Mouse (Mus musculus) liver, adult 2 months (tissue): ENCODE data around the gene Wwox.

ENCODE experiments used
- CTCF ChIP-seq: fragments of 200-500 bp; IDR thresholded peaks from 2 replicates; pipeline ENCODE4 v1.5.1; 2011; ENCODE audit warnings: low read depth, low read length, control low read depth
- POLR2A ChIP-seq: fragments of 200-500 bp; IDR thresholded peaks from 2 replicates; pipeline ENCODE4 v1.6.1; 2011; ENCODE audit warnings: low read length, control low read depth; ENCODE audit not compliant: insufficient read depth; ENCODE audit errors: extremely low read depth

- TF ChIP-seq POLR2A: no peak
- no peak for TF ChIP-seq CTCF
Observed at GRCm38 (mm10) chr8:114990865-114991613, 551.6 kb downstream of the Wwox start.
